Mouse (Mus musculus): ENCODE measurements around the gene Pced1a.

- TF ChIP-seq POLR2A (IDR thresholded peaks at IDR 0.05; ENCODE audit: borderline replicate concordance, insufficient read depth, low read length) (peak; percentile 96), CTCF (IDR thresholded peaks at IDR 0.05; ENCODE audit: borderline replicate concordance, insufficient read depth, low read depth, low read length) (no peak)
Measured at GRCm38 (mm10) chr2:130449794-130450433, 25.4 kb upstream of the Pced1a start, which contains the start of gene Ptpra.

Data from cerebellum, adult 2 months (tissue).